Mouse (Mus musculus): ENCODE measurements around the gene Mapk1ip1.

- TF ChIP-seq CTCF (IDR thresholded peaks at IDR 0.05; ENCODE audit: extremely low read depth, insufficient read depth, low read length) (no peak), POLR2A (IDR thresholded peaks at IDR 0.05; ENCODE audit: extremely low read depth, insufficient read depth, low read length) (no peak)
These were observed 22.2 kb upstream of the Mapk1ip1 start for GRCm38 (mm10) chr7:138868316-138868715.
